In the genomic region with DNA sequence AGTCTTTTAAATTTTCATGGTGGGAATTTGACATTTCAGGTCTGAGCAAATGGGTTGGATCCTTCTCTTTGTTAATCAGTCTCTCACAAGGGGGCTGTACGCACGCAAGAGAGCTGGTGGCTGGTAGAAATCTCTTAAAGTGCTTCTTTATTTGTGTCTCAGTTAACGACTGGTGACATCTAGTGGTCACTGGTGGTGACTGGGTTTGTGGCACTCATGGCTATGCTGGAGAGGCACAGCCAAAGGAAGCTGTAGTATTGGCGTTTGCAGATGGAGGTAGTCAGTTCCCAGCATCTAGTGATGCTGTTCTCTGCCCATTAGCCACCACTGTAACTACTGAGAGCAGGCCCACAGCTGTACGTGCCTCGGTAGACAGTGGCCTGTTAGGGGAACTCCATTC, we compare ENCODE assay signal across 8 mouse cellular contexts.
DNase-seq lines count a peak whose midpoint lies in the region; ATAC-seq and TF ChIP-seq lines count a peak whose summit lies in the region.
"Had no signal": no experiment of that assay in that cellular context is flagged by ENCODE, and none has a peak within 500 bp of the region (broad histone marks: within the 10 kb centered on the region; RNA-seq: fewer than 3 reads in every experiment).

No protein-coding gene starts in this region.

- no peaks in the 10 kb centered on the region for H3K9me3 ChIP-seq in ES-Bruce4 (replicated peaks; ENCODE audit: control insufficient read depth, insufficient read depth, low read length, poor library complexity, severe bottlenecking)
- H3K9me3 ChIP-seq in hindbrain, embryonic 12.5 days (replicated peaks) = no peaks in the 10 kb centered on the region

- TF ChIP-seq EP300 in ES-Bruce4 (IDR thresholded peaks at IDR 0.05; ENCODE audit: insufficient read depth, low read depth, low read length) = no peak

- no peaks in the 10 kb centered on the region for H3K27me3 ChIP-seq in ES-Bruce4 (ENCODE audit: control insufficient read depth, insufficient read depth, low read length, poor library complexity, severe bottlenecking)
- H3K27me3 ChIP-seq in hindbrain, embryonic 12.5 days = no peaks in the 10 kb centered on the region

- 14% methylated on average over 6 of the region's 6 CpGs for WGBS in hindbrain, embryonic 12.5 days

- DNase-seq in adrenal gland, adult 2 months = peak; percentile 22
- DNase-seq in embryo, embryonic 9.5 days (ENCODE audit: extremely low spot score) = peak; percentile 69
- peak; percentile 83 for DNase-seq in layer of hippocampus, adult 9-10 months (ENCODE audit: low spot score)
- DNase-seq in lung, postnatal 14 days = peak; percentile 69
- peak; percentile 85 to 86 for DNase-seq in right cerebral cortex, postnatal 10 days (ENCODE audit: low spot score in 2 of 2)

- H3K4me2 ChIP-seq in hindbrain, embryonic 12.5 days (replicated peaks) = no peak overlapping the region

- H3K4me1 ChIP-seq in ES-Bruce4 (ENCODE audit: control insufficient read depth, insufficient read depth, low read length) = no peaks in the 10 kb centered on the region
- H3K4me1 ChIP-seq in hindbrain, embryonic 12.5 days = no peaks in the 10 kb centered on the region

- TF ChIP-seq POLR2A in ES-Bruce4 (IDR thresholded peaks at IDR 0.05; ENCODE audit: insufficient read depth, low read length) = no peak

- H3K9ac ChIP-seq in ES-Bruce4 (ENCODE audit: low read depth, poor library complexity, severe bottlenecking) = no peak overlapping the region
- no peak overlapping the region for H3K9ac ChIP-seq in hindbrain, embryonic 12.5 days

- H3K27ac ChIP-seq in ES-Bruce4 (ENCODE audit: insufficient read depth, low read length) = no peak overlapping the region
- no peak overlapping the region for H3K27ac ChIP-seq in hindbrain, embryonic 12.5 days
- H3K27ac ChIP-seq: macrophage had no signal

- peak; percentile 68 for TF ChIP-seq CTCF in ES-Bruce4 (IDR thresholded peaks at IDR 0.05; ENCODE audit: low read depth, low read length)

- H3K4me3 ChIP-seq in ES-Bruce4 (ENCODE audit: low read depth, low read length) = no peak overlapping the region
- H3K4me3 ChIP-seq in hindbrain, embryonic 12.5 days = no peak overlapping the region

- H3K36me3 ChIP-seq in ES-Bruce4 (ENCODE audit: control insufficient read depth, insufficient read depth, low read length, poor library complexity, severe bottlenecking) = no peaks in the 10 kb centered on the region
- H3K36me3 ChIP-seq in hindbrain, embryonic 12.5 days = no peaks in the 10 kb centered on the region

- ATAC-seq in hindbrain, embryonic 12.5 days (ENCODE audit: low FRiP score) = peak; percentile 88

Comparison
In these comparisons a context has a peak if more than half of its experiments do, and no peak if none do; other contexts are left out.
1. DNase-seq: peak in every context shown above with its lines; median percentile 86 in right cerebral cortex, postnatal 10 days; 83 in layer of hippocampus, adult 9-10 months; 69 in embryo, embryonic 9.5 days; 69 in lung, postnatal 14 days; 22 in adrenal gland, adult 2 months.